Mouse (Mus musculus): ENCODE measurements at regions not wholly inside any gene's neighbourhood (a gene's known extent, or its start where the extent isn't known, plus 50 kb on each side); places are given as distances from the start of the nearest gene placed in this dataset.

- no peak for DNase-seq
Observed at GRCm38 (mm10) chr10:19127581-19128291, 112.3 kb upstream of the Tnfaip3 start.

DNA sequence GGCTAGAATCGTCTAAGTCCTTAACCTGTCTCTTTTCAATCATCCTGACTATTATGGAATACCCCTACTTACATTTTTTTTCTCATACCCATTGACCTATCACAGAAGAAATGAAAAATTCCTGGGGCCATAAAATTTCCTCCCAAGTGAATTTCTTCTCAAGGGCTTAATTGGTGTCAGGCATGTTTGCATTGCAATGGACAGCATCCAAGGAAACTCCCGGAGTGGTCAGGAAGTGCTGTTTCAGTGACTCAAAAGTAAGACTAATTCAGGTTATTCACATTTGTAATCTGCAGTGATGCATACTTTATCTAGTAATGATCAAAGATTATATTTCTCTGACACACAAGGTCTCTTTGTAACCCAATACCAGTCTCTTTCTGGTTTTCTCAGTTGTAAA is 111.5 kb upstream of the Tnfaip3 start:
- no peak for DNase-seq

DNA sequence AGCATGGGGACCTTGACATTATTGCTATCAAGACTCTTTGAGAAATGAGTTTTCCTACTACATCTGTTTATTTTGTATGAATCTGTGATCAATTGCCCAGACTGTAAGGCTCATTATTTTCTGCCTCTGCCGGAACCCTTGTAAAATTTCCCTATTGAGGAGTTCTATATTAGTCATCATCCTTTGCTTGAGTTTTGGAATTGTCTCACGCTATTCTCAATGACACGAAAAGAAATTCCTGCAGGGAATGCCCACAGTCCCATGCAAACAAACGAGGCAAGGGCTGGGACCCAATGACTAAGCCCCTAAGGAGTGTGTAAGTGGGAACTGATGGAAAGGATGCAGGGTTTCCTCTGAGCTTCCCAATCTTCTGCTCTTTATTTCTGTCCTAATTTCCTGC is 111.0 kb upstream of the Tnfaip3 start:
- no peak for DNase-seq

DNA sequence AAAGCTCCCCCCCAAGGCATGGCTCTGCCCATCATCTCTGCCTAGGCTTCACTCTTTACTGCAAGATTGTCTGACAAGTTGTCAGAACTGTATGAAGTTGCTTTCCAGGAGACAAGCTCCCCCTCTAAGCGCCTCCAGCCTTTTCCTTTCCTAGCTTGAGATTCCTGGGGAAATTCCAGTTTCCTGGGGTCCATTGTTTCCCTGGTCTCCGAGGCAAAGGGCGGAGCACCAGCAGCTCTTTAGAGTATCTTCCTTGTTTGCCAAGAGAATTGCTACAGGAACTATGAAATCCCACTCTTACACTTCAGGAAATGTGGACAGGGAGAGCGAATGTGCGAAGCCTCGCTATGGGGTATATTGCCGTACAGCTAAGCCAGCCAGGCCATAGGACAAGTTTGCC is 108.2 kb upstream of the Tnfaip3 start:
- DNase-seq: peak; percentile 15 to 44

- DNase-seq: peak; percentile 22 to 61
Observed at GRCm38 (mm10) chr10:19122221-19122620, 106.8 kb upstream of the Tnfaip3 start.

- DNase-seq: no peak
Observed at GRCm38 (mm10) chr10:19119281-19120049, 104.0 kb upstream of the Tnfaip3 start.

DNA sequence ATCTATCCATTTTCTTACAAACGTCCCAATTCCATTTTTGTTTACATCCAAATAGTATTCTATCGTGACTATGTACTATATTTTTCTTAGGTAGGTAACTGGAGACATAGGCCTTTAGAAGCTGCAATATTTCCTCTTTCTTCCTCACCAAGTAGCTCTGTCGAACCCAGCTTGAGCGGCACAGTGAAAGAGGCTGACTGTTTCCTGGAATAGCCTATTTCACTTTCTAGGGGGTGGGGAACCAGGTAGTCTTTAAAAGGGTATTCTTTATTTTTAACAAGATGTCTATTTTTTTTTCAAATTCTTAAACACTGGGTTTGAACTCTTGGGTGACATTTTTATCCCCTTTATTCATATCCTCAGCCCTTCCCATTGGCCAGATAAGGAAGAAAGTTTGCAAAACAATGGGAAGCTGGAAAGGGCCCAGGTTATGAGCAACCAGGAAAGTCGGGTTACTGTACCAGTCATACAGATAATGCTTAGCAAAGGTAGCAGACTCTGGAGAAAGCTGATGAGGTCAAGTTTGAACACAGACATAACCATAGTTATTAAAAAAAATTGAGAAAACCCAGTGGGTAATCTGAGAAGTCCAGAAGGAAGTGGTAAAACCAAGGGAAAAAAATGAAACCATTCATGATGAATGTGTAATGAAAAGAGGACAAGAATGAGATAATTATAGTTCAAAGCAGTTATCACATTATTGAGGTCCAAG is 103.3 kb upstream of the Tnfaip3 start:
- DNase-seq: no peak

GRCm38 (mm10) chr10:19117071-19117605 is 101.7 kb upstream of the Tnfaip3 start:
- no peak for DNase-seq

GRCm38 (mm10) chr10:19112459-19112858 is 97.0 kb upstream of the Tnfaip3 start:
- DNase-seq: no peak

DNA sequence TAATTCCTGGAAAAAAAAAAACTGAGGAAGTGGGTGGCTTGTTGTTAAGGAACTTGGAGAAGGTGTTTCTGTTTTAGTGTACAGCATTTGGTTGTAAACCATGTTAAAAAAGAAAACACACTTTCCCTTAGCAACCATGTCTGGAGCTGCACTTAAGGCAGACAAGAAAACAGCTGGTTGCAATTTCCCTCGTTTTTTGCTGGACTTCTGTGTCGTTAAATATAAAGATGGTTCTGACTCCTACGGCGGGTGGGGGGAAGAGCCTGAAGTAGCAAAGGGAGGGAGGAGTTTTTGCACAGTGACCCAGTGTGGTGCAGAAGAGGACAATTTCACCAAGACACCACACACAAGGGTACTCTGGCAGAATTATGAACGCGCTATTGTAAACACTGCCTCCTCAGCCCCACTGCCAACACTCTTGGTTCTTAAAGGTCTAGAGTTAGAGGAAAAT is 89.8 kb upstream of the Tnfaip3 start:
- DNase-seq: no peak

DNA sequence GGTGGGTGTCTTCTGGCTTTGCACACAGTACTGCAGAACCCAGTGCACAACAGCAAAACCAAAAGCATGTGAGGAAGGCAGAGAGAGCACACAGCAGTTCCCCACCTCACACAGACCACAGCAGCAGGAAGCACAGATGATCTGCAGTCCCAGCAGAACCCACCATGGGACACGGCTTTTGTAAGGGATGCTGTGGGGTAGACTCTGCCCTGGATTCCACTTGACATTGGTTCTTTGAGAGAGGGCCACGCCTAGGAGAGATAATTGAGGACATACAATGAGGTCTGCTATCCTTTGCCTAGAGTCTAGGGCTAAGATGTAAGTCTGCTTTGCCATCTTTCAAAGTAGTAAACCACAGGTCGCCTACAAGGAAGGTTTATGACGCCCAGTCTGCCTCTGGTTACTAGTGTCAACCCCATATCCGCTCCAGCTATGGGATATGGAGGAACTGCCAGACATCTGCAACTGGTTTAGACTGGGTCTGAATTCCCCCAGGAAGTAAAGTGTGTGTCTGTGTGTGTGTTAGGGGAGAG is 89.3 kb upstream of the Tnfaip3 start:
- DNase-seq: no peak

- no peak for DNase-seq
Observed at GRCm38 (mm10) chr10:19099369-19100285, 84.2 kb upstream of the Tnfaip3 start.

DNA sequence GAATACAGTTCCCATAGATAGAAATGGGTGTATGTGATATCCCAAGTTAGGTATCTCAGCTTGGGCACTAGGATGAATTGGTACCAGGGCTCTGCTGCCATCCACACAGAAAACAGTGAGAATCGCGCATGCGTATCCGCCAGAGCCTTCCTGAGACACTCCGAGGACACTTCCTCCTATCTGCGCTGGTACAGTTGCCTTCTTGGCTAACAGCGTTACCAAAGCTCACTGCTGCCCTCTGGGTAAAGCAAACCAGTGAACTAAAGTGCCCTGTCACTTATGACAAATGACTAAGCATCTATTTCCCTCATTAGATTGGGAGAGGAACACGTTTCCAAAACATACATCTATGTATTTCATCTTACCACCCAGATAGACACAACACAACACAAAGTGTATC is 78.8 kb upstream of the Tnfaip3 start:
- peak; percentile 63 to 76 for DNase-seq

- no peak for DNase-seq
Observed at GRCm38 (mm10) chr10:19093689-19094088, 78.2 kb upstream of the Tnfaip3 start.

DNA sequence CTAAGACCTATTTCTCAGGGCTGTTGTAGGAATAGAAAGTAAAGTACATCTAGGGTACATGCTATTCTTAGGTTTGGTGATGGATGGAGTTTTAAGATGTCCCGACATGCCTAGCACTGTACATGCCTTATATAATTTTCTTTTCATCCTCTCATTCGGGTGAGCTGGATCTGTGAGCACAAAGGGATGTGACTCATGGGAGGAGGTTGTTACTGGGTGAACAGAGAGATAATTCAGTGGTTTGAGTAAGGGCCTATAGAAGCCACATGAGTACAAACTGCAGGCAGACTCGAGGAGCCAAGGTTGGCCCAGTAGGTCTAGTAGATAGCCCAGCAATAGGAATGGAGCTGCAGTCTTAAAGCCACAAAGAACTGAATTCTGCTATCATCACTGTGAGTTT is 76.5 kb upstream of the Tnfaip3 start:
- no peak for DNase-seq

DNA sequence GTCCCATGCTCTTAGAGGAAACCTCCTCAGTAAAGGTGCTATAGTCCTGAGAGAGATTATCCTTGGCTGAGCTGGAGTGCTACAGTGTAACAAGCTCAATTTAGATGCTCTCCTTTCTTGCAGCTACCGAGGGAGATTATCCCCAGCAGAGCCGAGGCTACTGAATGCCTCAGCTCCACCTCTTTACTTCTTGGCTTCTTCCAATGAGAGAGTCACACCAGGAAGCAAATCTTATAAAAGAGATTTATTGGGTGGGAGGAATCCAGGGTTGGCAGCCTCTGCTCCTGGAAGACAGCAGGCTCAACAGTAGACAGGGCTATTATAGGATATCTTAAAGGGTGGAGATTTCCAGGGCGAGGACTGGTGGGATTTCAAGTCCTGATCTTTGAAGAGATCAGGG is 75.7 kb upstream of the Tnfaip3 start:
- DNase-seq: no peak

GRCm38 (mm10) chr10:19086995-19087394 is 71.5 kb upstream of the Tnfaip3 start:
- no peak for DNase-seq

DNA sequence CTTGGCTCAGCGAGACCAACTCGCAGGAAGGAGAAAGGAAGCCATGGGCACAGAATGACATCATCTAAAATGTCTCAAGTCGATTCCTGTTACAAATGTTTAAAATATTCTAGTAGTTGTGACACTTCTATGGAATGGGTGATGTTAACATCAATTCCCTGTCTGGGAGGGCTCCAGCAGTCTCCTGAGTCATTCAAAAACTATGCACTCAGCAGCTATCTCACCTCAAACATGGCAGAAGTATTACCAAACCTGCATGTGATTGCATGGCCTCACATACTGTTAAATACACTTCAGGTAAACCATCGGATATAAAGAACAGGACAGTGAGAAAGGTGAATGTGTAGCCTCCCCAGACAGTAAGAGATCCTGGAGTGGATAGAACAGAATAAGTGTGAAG is 66.7 kb upstream of the Tnfaip3 start:
- no peak for DNase-seq

DNA sequence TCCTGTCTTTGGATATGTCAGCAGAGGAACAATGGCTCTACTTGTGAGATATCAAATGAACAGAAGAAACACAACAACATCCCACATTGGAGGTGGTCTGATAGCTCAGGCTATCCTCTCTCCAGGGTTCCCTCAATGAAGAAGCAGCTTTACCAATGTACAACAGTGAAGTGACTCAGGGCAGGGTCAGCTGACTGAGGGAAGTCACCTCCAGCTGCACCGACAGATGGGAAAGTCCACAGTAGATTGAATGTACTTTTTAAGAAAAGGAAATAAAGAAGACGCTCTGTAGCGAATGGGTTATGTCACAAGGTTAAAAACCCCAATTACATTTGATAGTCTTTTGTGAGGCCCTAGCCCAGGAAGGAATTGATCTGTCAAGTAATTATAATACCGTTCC is 62.6 kb upstream of the Tnfaip3 start:
- no peak for DNase-seq

DNA sequence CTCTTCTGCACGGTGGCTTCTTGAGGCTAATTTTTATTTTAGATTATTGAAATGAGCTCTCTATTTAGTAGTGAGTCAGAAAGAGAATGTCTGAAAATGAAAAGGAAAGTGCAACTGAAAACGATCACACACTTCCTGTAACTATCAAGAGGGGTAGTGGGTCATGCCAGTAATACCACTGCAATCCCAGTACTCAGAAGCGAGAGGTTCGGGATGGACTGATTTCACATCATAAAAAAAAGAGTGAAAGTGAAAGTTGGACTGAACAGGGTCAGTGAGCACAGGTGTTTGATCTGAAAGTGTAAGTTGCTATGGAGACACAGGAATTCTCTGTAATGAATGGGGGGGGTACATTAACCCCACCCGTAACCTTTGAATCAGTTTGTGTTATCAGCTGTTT is 52.9 kb upstream of the Tnfaip3 start:
- DNase-seq: no peak

DNA sequence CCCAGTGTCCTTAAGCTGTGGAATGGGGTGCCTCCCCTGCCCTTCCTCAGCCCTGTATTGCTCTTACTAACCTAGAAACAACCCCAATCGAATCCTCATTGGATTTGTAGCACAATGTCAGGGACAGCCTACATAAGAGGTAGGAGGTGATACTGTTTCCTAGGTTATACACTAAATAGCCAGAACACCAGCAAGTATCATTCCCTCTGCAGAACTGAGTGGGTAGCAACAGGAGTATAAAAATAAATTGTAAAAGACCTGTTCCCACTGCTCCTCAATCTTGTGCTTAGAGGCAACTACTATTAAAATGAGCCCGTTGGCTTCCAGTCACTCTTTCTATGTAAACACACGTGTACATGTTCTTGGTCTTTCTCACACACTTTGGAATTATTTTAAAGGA is 52.2 kb upstream of the Tnfaip3 start:
- no peak for DNase-seq

DNA sequence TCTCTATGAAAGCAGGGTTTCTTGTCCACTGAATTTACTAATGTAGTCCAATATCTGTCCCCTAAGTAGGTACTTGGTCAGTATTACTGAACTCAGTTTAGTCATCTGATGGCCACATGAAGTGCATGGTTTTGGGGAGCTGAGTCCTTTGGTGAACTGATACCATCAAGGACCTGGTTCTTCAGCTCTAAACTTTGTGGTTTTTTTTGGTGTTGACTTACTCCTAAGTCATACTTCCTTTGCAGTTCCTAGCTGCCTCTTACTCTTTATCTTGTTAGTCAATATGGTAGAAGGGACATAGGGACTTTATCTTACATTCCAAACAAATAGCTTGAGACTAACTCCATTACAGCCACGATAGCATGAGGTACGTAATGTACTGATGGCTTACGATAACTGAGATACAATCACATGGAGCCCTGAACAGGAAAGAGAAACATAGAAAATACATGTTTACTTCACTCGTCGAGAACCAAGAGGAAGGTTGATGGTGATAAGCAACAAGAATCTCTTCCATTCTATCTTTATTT is 51.4 kb upstream of the Tnfaip3 start:
- DNase-seq: no peak
